Mouse (Mus musculus) bone marrow macrophage, adult 2 months (primary cell): ENCODE measurements at regions not wholly inside any gene's neighbourhood (a gene's known extent, or its start where the extent isn't known, plus 50 kb on each side); places are given as distances from the start of the nearest gene placed in this dataset.
A peak's percentile ranks its signal among the peaks of the same experiment; 100 is the strongest.

Source experiments
- H3K27ac ChIP-seq: 2 replicates; pipeline ENCODE4 v1.5.1; 2012; ENCODE audit warnings: low read depth, low read length; ENCODE audit not compliant: insufficient read depth
- H3K4me1 ChIP-seq: 2 replicates; pipeline ENCODE4 v1.6.1; 2012; ENCODE audit warnings: low read length; ENCODE audit not compliant: control insufficient read depth, insufficient read depth
- H3K4me3 ChIP-seq: 2 replicates; pipeline ENCODE4 v1.5.1; 2012; ENCODE audit warnings: mild to moderate bottlenecking, low read length, moderate library complexity; ENCODE audit not compliant: insufficient read depth
- CTCF ChIP-seq: IDR thresholded peaks from 2 replicates; pipeline ENCODE4 v1.5.1; 2012; ENCODE audit warnings: low read depth, mild to moderate bottlenecking, low read length, moderate library complexity
- POLR2A ChIP-seq: IDR thresholded peaks from 2 replicates; pipeline ENCODE4 v1.6.1; 2012; ENCODE audit warnings: mild to moderate bottlenecking, low read depth, low read length, borderline replicate concordance

- no peak overlapping the region for H3K4me3 ChIP-seq
- peaks cover 17% of the 10 kb centered on the region for H3K4me1 ChIP-seq
- H3K27ac ChIP-seq = no peak overlapping the region
- TF ChIP-seq POLR2A (no peak), CTCF (no peak)
Observed at GRCm38 (mm10) chr13:107893081-107893480, 151.2 kb upstream of the Smim15 start.

GRCm38 (mm10) chr13:107891946-107892345 lies 152.3 kb upstream of the Smim15 start:
- Histone ChIP-seq H3K27ac (peak overlapping the region; percentile 94), H3K4me1 (peaks cover 19% of the 10 kb centered on the region), H3K4me3 (peak overlapping the region; percentile 65)
- no peak for TF ChIP-seq CTCF
- no peak for TF ChIP-seq POLR2A

DNA sequence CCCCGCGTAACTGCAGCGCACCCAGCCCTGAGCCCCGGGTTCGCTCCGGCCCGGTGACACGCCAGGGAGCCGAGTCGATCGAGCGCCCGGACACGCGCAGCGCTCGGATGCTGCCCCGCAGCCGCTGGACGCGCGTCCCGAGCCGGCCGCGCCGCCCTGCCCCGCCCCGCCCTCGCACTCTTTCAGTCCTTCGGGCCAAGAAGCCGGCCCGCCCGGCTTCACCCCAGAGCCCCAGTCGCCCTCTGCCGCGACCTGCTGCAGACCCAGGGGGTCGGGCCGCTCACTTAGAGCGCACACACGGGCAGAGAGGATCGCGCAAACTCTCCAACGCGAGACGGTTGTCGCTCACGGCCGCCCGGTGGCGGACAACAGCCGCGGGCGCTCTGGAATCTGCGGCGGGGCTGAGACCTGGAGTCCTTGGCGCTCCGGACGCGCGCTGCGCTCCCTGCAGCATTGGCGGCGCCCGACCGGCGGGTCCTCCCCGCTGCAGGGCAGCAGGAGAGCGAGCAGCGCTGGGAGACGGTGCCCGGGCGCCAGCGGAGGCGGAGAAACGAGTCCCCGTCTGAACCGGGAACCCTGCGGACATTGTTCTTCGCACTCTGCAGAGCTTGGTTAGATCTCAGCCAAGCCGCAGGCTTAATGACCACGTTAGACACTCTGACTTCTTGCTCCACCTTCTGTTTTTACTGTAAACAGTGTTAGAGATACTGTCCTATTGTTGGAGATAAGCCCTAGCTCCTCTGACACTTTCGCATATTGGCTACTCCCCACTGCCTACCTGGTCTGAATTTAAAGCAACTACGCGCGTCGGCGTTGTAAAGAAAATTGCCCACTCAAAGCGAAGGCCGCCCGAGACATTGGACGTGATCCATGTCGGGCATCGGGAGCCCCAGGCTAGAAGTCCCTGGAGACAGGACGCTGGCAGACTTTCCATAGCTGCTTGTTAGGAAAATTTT lies 153.1 kb upstream of the Smim15 start:
- peak overlapping the region; percentile 94 for H3K27ac ChIP-seq
- TF ChIP-seq CTCF = no peak
- TF ChIP-seq POLR2A = no peak
- H3K4me3 ChIP-seq = peak overlapping the region; percentile 65
- H3K4me1 ChIP-seq = peaks cover 22% of the 10 kb centered on the region

GRCm38 (mm10) chr13:107889985-107890865 lies 154.0 kb upstream of the Smim15 start:
- TF ChIP-seq CTCF (no peak), POLR2A (peak; percentile 82; the same call in 1 of the 2 replicates)
- Histone ChIP-seq H3K4me3 (peak overlapping the region; percentile 100), H3K27ac (peak overlapping the region; percentile 94), H3K4me1 (peaks cover 22% of the 10 kb centered on the region)

GRCm38 (mm10) chr13:107889588-107889984 lies 154.7 kb upstream of the Smim15 start:
- TF ChIP-seq CTCF (no peak), POLR2A (no peak)
- H3K4me3 ChIP-seq = peak overlapping the region; percentile 100
- H3K4me1 ChIP-seq = peaks cover 26% of the 10 kb centered on the region
- peak overlapping the region; percentile 87 for H3K27ac ChIP-seq

DNA sequence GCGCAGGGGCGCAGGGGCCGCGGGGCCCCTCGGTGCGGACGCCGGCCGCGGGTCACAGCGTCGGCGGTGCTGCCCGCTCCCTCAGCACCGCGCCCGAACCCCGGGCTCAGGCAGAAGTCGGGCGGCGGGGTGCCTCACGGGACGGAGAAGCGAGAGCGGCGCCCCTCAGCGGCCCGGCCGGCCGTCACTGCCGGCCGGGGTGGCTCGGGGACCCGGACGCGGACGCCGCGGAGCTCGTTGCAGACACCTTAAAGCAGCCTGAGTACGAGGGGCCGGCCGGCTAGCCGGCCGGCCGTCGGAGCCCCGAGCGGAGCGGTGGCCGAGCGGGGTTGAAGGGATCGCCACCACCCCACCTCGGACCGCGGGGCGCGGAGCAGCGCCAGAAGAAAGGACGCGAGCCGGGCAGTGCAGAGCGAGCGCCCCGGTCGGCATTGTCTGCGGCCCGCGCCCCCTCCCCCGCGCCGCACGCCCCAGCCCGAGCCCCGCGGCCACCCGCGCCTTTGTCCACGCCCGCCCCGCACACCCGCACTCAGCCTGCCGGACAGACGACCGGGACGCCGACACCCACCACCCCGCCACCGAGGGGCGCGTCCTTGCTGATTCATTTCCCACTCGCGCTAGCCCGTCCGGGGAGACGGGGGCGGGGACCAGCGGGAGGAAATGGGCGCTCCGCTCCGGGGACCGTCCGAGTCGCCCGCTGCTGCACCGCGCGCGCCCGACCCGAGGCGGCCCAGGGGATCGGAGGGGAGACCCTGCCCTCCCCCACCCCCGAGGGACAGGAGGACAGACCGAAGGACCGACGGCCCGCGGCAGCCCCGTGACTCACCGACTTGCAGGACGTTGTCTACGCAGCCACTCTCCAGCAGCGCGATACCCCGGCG lies 155.4 kb upstream of the Smim15 start:
- peak overlapping the region; percentile 100 for H3K4me3 ChIP-seq
- H3K4me1 ChIP-seq = peaks cover 24% of the 10 kb centered on the region
- TF ChIP-seq CTCF (no peak), POLR2A (no peak)
- peak overlapping the region; percentile 87 for H3K27ac ChIP-seq

DNA sequence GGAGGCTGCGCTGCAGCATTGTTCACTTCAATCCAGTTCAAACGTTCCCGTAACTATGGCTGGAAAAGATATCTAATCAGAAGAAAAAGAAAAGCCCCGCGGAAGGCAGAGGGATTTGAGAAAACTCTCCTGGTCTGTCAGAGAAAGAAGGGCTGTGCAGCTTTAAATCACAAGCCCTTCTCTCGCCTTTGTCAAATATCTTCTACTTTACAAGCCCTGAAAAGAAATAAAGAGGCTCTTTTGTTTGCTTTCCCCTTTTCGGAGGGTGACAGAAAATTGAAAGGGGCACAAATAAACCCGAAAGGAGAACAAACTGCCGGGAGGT lies 156.1 kb upstream of the Smim15 start:
- Histone ChIP-seq H3K4me1 (peaks cover 18% of the 10 kb centered on the region), H3K4me3 (peak overlapping the region; percentile 100), H3K27ac (no peak overlapping the region)
- TF ChIP-seq POLR2A = no peak
- no peak for TF ChIP-seq CTCF

DNA sequence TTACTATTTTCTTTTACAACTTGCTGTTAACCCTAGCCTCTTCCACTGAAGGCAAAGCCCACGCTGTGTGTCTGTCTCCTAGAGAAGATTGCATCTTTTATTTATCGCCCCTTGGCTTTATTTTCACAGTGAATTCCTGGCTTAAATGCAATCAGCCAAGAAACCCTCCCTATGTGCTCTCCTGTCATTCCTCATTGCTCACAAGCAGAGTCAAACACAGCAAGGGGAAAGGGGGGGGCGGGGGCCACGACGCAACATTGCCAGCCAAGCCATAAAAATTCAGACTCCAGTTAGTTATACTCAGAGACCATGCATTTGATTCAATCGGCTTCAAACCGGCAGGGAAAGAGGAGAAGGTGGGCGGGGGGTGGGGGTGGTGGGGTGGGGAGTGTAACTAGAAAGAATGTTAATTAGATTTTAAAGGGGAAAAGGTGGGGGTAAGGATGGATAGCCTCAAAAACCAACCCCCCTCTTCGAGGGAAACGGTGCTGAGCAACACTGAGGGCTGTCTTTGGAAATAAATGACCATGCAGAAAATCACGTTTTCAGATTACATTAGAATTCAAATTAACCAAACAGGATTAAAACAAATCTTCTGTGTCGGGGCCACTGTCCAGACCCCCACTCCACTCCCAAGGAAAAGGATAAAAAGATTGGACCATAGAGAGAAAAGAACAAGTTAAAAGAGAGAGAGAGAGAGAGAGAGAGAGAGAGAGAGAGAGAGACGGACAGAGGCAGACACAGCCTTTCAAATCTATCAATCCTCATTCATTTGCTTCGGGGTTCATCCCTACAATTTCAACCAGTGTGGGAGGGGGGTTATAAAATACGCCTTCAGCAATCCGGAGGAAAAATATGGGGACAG lies 156.6 kb upstream of the Smim15 start:
- Histone ChIP-seq H3K27ac (no peak overlapping the region), H3K4me3 (peak overlapping the region; percentile 100), H3K4me1 (peaks cover 14% of the 10 kb centered on the region)
- TF ChIP-seq CTCF (no peak), POLR2A (no peak)
